Mouse (Mus musculus) splenic B cell, adult 2 months (primary cell): Measurements from ENCODE around the gene Ptpn14.

Source experiments
- DNase-seq: peaks from one replicate; pipeline ENCODE4 v3.0.0-alpha.2; 2011; ENCODE audit warnings: low read depth, low spot score
- H3K27me3 ChIP-seq: 2 replicates; pipeline ENCODE4 v1.6.1; 2012; ENCODE audit warnings: mild to moderate bottlenecking, low read length, moderate library complexity, mixed read lengths; ENCODE audit not compliant: control insufficient read depth, poor library complexity, insufficient read depth, severe bottlenecking
- H3K36me3 ChIP-seq: 2 replicates; pipeline ENCODE4 v1.6.1; 2012; ENCODE audit warnings: mild to moderate bottlenecking, low read length, moderate library complexity, mixed read lengths; ENCODE audit not compliant: control insufficient read depth, poor library complexity, insufficient read depth, severe bottlenecking

The Ptpn14 gene

DNA sequence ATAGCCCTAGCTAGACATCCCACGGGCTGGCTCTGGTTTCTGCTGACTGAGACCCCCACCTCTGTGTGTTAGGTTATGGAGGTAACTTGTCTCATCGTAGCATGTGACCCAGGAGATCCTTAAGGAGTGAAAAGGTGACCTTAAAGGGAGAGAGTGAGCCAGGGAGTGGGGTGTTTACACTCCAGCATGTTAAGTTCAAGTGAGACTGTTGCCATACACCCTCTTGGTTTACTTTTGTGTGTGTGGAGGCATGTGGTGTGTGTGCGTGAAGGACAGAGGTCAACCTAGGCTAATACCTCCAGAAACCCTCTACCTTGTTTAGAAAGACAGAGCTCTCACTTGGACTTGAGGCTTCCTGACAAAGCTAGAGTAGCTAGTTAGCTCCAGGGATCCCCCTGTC, 42.4 kb downstream of the Ptpn14 start:
- no peaks in the 10 kb centered on the region for H3K36me3 ChIP-seq
- no peaks in the 10 kb centered on the region for H3K27me3 ChIP-seq
- no peak for DNase-seq

DNA sequence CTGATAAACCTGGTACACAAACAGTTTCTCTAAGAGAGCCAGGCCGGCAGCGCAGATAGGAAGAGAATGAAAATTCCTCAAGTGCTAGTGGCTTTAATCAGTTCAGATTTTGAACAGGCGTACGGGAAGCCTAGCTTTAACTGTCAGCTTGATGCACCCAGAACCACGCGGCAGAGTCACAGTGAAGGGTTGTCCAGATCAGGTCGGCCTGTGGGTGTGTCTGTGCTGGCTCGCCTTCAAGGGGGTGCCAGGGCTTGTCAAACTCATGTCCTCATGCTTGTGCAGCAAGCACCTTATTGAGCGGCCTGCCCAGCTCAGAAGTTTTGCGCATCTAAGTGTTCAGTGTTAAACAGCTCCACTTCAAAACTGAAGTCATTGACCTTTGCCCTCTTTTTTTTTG, 44.6 kb downstream of the Ptpn14 start:
- DNase-seq, result no peak
- Histone ChIP-seq H3K36me3 (no peaks in the 10 kb centered on the region), H3K27me3 (no peaks in the 10 kb centered on the region)

DNA sequence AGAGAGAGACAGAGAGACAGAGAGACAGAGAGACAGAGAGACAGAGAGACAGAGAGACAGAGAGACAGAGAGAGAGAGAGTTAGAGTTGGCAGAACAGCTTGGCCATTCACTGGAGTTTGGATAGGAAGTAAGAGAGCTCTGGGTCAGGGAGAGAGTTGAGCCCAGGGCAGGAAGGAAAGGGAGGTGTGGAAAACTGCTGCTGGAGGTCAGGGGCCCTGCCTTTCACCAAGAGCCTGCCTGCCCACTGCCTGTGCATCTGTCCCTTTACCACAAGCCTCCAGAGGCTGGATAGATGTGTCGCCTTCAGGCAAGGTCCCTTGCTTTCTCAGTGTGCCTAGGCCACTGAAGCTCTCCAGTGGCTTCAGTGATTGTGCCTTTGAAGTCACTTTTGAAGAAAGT, 46.7 kb downstream of the Ptpn14 start:
- H3K27me3 ChIP-seq, result no peaks in the 10 kb centered on the region
- no peak for DNase-seq
- H3K36me3 ChIP-seq, result no peaks in the 10 kb centered on the region

DNA sequence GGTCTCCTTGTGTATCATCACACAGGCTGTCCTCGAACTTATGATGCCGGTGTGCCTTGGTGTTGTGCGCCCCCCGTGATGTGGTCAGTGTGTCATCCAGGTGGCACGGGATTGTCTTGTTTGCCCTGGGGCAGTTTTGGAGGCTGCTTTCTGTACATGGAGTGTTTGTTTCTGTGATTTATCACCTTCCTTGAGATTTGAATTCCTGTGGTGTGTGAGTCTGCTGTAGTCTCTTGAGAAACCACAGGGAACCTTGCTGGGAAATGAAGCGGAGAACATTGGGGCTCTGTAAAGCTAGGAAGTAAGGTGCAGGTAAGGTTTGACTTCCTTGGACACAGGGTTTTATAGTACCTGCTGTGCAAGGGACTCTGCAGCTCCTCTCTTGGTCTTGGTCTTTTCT, 49.1 kb downstream of the Ptpn14 start:
- DNase-seq, result no peak
- Histone ChIP-seq H3K36me3 (no peaks in the 10 kb centered on the region), H3K27me3 (no peaks in the 10 kb centered on the region)

DNA sequence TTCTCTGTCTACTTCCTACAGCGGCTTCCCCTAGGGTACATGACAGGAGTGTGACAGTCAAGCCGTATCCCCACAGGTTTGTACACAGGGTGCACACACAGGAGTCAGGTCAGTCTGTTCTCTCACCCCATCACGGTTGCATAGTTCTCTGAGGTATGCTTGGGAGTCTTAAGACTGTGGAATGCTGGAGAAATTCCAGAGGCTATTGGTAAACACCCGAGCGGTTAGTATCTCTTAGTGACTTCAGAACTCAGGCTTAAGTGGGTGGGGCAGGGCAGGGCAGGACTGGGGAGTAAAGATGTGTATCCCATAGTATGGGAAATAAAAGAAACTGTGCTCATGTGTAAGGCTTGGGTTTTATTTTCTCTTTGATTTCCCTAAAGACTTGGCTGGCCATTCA, 50.3 kb downstream of the Ptpn14 start:
- no peaks in the 10 kb centered on the region for H3K36me3 ChIP-seq
- DNase-seq, result no peak
- H3K27me3 ChIP-seq, result no peaks in the 10 kb centered on the region

DNA sequence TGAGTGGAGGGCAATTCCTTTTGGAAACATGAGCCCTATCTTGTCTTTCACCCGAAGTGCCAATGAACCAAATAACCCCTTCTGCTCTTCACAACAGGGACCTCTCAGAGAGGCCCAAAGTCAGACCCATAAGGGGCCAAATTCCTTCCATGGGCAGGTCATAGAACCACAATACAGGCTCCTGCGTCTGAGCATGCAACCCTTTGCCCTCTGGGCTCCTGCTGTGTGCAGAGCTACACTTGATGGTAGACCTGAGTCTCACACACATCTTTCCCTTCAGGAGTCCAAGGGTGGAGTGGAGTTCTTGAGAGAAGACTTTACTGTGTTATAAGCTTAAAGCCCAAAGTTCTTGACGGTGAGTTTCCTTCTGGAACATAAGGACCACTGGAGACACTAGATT, 51.2 kb downstream of the Ptpn14 start:
- Histone ChIP-seq H3K36me3 (no peaks in the 10 kb centered on the region), H3K27me3 (no peaks in the 10 kb centered on the region)
- DNase-seq, result no peak

DNA sequence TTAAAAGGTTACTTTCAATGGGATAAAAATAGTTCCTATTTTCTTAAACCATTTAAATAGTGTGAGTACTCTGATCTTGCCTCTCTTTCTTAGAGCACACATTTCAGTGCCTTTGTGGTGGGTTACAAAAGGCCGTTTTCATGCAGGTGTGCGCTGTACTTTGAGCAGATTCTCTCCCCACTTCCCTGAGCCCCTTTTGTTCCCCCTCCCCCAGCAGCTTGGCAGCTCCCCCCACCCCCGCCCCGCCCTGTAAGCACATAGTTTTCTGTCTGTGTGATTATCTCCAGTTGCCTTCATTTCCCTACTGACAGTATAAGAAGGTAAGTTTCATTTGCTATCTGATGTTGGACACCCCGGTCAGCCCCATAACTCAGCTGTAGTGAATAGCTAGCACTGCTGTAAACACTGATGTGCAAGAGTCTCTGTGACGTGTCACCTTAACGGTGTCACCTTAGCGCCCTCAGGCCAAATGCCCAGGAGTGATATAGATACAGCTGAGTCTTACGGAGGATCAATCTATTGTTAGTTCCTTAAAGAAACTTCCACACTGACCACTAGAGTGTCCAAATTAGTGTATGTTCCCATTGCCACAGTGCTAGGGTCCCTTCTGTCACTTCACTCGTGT, 53.8 kb downstream of the Ptpn14 start:
- Histone ChIP-seq H3K27me3 (no peaks in the 10 kb centered on the region), H3K36me3 (no peaks in the 10 kb centered on the region)
- DNase-seq, result no peak

DNA sequence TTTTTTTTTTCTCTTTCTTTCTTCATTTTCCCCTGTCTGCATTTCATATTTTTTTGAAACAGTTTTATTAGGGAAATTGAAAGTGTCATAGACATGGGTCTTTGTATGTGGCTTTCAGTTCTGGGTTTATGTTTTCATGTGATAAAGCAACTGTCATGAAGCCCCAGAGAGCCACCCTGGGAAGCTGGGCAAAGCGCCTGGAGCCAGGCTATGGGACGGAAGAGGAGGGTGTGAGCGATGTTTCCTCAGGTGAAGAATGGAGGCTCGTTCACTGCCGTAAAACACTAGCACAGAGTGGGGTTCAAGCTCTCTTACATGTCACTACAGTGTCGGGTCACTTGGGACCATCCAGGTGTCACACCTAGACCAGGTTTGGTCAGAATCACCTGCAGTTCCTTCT, 54.6 kb downstream of the Ptpn14 start:
- no peaks in the 10 kb centered on the region for H3K36me3 ChIP-seq
- H3K27me3 ChIP-seq, result no peaks in the 10 kb centered on the region
- no peak for DNase-seq

DNA sequence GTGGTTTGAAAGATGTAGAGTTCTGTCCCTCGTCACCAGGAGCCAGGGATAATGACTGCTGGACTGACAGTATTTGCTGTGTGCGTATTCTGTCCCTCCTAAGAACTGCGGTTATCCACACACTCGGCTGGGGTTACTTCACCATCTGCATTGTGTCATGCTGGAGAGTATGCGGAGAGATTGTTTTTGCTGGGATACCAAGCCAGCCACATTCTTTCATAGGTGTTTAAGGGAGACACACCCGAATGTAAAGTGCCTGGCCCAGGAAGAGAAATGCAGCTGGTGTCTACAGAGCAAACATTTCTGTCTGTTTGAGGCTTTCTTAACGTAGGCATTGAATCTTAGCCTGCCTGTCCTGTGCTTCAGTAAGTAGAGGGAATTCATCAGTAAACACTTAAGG, 56.4 kb downstream of the Ptpn14 start:
- H3K27me3 ChIP-seq, result no peaks in the 10 kb centered on the region
- DNase-seq, result no peak
- H3K36me3 ChIP-seq, result no peaks in the 10 kb centered on the region

DNA sequence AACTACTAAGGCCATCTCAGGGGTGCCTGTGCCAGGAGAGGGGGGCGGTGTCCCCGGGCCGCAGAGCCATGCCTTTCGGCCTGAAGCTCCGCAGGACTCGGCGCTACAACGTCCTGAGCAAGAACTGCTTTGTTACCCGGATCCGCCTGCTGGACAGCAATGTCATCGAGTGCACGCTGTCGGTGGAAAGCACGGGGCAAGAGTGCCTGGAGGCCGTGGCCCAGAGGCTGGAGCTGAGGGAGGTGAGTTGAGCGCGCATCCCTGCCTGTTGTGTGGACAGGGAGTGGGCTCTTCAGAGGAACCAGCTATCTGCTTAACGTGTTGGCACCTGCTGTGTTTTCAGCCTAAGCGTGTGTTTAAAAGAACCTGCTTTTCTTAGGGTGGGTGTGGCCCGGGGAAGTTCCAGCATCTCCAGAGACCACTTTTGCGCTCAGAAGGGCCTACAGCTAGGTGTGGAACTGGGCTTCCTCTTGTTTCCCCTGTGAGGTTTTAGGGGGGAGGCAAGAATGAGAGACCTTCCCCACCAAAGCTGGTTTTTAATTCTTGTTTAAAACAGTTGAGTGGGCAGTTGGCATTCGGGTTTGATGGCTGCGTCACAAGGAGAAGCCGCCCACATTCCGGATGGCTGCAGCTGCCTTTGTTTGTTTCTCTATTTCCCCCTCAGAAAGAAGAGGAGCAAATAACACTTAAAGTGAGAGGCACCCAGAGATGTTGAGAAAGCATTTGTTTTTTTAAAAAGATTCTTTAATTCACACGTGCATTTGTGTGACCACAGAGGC, 58.8 kb downstream of the Ptpn14 start:
- DNase-seq, result no peak
- Histone ChIP-seq H3K27me3 (no peaks in the 10 kb centered on the region), H3K36me3 (no peaks in the 10 kb centered on the region)

DNA sequence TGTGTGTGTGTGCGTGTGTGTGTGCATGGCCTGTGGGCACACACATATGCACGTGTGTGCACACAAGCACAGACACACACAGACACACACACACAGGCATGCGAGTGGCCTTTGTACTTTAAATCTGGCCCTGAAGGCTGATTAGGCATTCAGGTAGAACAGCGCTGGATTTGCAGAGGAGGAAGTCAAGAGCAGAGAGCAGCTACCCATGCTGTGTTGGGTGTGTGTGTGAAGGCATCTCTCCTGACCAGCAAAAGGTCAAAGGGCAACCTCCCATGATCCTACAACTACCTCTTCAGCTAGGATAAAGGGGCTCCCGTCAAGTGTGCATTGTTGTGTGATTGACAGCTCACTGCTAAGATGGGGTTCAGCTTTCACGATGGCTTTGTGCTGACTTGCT, 61.5 kb downstream of the Ptpn14 start:
- H3K36me3 ChIP-seq, result no peaks in the 10 kb centered on the region
- no peak for DNase-seq

DNA sequence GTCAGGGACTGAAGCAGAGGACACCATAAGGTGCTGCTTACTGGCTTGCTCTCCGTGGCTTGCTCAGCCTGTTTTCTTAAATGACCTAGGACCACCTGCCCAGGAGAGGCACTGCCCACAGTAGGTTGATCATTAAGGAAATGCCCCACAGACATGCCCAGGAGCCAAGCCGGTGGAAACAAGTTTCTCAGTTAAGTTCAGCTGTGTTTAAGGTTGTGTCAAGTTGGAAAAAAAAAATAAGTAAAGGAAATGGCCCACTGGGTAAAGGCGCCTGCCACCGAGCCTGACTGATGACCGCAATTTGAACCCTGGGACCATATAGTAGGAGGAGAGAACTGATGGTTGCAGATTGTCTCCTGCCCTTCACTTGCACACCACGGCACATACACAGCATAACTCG, 62.6 kb downstream of the Ptpn14 start:
- no peaks in the 10 kb centered on the region for H3K27me3 ChIP-seq
- no peak for DNase-seq
- H3K36me3 ChIP-seq, result no peaks in the 10 kb centered on the region

More for the DNA sequence above, 61.5 kb downstream of the Ptpn14 start:
- H3K27me3 ChIP-seq, result no peaks in the 10 kb centered on the region

DNA sequence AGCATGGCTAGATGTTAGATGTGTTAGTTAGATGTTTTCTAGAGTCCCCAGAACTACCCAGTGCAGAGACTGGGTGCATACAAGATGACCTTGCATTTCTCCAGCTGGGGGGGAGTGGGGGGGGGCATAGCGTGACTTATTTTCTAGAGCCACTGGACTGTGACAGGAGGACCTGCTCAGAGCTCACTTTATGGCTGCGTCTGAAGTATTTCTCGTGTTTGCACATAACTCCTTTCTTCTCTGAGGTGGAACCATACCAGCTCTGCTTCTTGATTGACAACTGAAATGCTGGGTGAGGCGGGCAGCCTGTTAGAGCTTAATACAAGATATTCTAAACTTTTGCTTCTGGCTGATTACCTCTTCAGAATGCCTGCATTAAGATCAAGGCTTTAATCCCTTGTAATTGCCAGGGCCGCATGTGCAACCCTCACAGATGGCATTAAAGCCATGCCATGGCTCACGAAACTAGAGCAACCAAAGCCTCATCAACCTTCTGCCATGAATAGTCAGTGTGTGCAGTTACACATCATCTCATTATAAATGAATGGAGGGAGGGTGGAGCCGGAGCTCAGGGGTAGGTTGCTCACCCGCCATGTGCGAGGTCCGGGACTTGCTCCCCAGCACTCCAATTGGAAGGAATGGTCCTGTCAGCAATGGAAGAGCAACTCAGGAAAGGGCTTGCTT, 63.6 kb downstream of the Ptpn14 start:
- Histone ChIP-seq H3K36me3 (no peaks in the 10 kb centered on the region), H3K27me3 (no peaks in the 10 kb centered on the region)
- DNase-seq, result no peak

DNA sequence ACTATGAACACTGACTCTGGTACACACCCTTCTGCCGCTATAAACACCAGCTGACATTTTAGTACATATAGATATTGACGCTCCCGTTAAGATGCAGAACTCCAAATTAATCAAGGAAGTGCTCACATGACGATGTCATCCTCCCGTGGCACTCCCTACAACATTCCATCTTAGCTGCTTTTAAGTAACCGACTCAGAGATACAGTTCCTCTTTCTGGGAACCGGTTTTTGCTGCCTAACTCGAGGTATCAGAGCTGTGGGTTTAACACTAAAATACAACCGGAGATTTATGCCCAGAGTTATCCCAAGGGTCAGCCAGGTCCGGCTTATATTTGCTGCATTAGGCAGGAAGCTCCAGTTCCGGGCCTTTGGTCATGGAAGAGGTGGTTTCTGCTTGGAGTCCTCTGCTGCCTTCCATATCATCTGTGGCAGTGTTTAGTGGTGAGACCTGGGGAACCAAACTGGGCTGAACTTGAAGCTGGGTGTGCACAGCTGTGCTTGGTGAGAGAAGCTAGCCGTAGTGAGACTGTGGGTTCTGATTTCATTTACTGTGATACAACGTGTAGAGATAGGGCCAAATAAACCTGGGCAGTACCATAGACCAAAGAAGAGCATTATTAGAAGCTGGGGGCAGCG, 64.6 kb downstream of the Ptpn14 start:
- Histone ChIP-seq H3K36me3 (no peaks in the 10 kb centered on the region), H3K27me3 (no peaks in the 10 kb centered on the region)
- DNase-seq, result peak; percentile 35

DNA sequence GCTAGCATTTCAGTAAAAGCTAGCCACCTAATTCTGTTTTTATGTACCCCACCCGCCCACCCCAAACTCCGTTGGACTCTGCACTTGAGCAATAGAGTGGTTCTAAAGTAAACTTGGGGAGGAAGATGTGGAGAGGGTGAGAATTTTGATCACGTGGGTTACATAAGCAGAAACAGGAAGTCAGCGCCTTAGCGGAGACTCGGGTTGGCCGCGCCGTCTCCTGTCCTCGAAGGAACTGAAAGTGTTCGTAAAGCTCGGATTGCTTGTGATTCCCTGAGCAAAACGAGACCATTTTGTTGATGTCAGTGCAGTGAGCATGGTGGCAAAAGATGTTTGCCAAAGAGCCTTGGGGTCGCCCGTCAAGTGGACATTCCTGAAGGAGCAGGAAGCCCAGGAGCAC, 70.9 kb downstream of the Ptpn14 start:
- no peaks in the 10 kb centered on the region for H3K27me3 ChIP-seq
- peak; percentile 86 for DNase-seq
- H3K36me3 ChIP-seq, result no peaks in the 10 kb centered on the region
